Mouse (Mus musculus) lung, adult 18-20 months (tissue): Measurements from ENCODE around the gene Olfr834.

Experiments used
- DNase-seq, 2 experiments: peaks; one replicate each; pipeline ENCODE4 v3.0.0; 2022; ENCODE audit warnings: mixed read lengths in 2 of 2

The Olfr834 gene

GRCm38 (mm10) chr9:18987690-18988089 lies at the start of gene Olfr834:
TSS of gene Olfr834 (plus strand) at chr9:18987990.
- no peak for DNase-seq

- DNase-seq = no peak
Observed at GRCm38 (mm10) chr9:18962021-18962420, 25.8 kb upstream of the Olfr834 start.

- DNase-seq = no peak
Observed at GRCm38 (mm10) chr9:19032435-19032834, 44.6 kb downstream of the Olfr834 start, which contains the start of gene Olfr835. TSS of gene Olfr835 (plus strand) at chr9:19032735.
